Mouse (Mus musculus): ENCODE results near the gene A130010J15Rik. TPM values are rescaled to one million over a fixed set of nuclear protein-coding genes. Genes with fewer than 3 reads are reported as not detected.

A130010J15Rik gene
- polyA plus RNA-seq, 1 experiment = 9.3 TPM

GRCm38 (mm10) chr1:193226114-193226513 is 58.3 kb downstream of the A130010J15Rik start:
- no peak overlapping the region for H3K27ac ChIP-seq (ENCODE audit: insufficient read depth, low read length)
- H3K9me3 ChIP-seq (replicated peaks; ENCODE audit: control insufficient read depth, insufficient read depth, low read length, poor library complexity, severe bottlenecking) = no peaks in the 10 kb centered on the region
- H3K27me3 ChIP-seq (ENCODE audit: control insufficient read depth, insufficient read depth, low read length, poor library complexity, severe bottlenecking) = no peaks in the 10 kb centered on the region
- H3K4me3 ChIP-seq (ENCODE audit: low read depth, low read length) = no peak overlapping the region
- TF ChIP-seq POLR2A (IDR thresholded peaks at IDR 0.05; ENCODE audit: insufficient read depth, low read length) (no peak), CTCF (IDR thresholded peaks at IDR 0.05; ENCODE audit: low read depth, low read length) (no peak), EP300 (IDR thresholded peaks at IDR 0.05; ENCODE audit: insufficient read depth, low read depth, low read length) (no peak)
- no peaks in the 10 kb centered on the region for H3K36me3 ChIP-seq (ENCODE audit: control insufficient read depth, insufficient read depth, low read length, poor library complexity, severe bottlenecking)
- no peak overlapping the region for H3K9ac ChIP-seq (ENCODE audit: low read depth, poor library complexity, severe bottlenecking)
- no peaks in the 10 kb centered on the region for H3K4me1 ChIP-seq (ENCODE audit: control insufficient read depth, insufficient read depth, low read length)

DNA sequence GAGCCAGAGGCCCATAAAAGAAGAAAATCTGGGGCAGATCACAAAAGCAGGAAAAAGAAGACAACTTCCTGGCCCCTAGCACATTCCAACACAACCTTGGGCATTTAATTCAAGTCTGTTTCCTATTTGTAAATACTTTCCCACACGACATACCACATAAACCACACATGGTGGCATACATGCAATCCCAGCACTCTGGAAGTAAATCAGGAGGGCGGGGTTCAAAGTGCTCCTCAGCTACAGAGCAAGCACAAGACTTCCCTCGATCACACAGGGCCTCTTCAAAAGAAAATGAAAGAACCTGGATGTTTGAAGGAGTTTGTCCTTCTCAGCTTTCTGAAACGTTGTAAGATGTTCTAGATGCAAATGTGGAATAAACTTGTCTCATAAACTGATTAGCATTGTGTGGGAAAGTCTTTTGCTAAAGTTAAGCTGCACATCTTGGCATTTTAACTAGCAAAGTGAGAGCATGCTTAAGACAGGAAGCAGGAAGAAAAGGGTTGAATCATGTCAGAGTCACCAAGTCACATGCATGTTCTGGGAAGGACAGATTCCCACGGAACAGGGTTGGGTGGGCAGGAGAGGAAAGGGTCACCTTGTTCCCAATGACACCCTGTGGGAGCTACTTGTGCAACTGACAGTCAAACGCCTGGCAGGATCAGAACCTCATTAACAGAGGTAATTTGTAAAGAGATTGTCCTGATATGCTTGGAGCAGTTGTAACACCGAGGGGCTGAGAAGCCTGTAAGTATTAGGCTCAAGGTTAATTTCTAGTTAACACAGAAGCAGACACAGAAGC is 59.1 kb downstream of the A130010J15Rik start:
- TF ChIP-seq CTCF (IDR thresholded peaks at IDR 0.05; ENCODE audit: low read depth, low read length) (no peak), EP300 (IDR thresholded peaks at IDR 0.05; ENCODE audit: insufficient read depth, low read depth, low read length) (no peak), POLR2A (IDR thresholded peaks at IDR 0.05; ENCODE audit: insufficient read depth, low read length) (no peak)
- Histone ChIP-seq H3K9me3 (replicated peaks; ENCODE audit: control insufficient read depth, insufficient read depth, low read length, poor library complexity, severe bottlenecking) (no peaks in the 10 kb centered on the region), H3K27ac (ENCODE audit: insufficient read depth, low read length) (no peak overlapping the region), H3K27me3 (ENCODE audit: control insufficient read depth, insufficient read depth, low read length, poor library complexity, severe bottlenecking) (no peaks in the 10 kb centered on the region), H3K4me1 (ENCODE audit: control insufficient read depth, insufficient read depth, low read length) (no peaks in the 10 kb centered on the region), H3K36me3 (ENCODE audit: control insufficient read depth, insufficient read depth, low read length, poor library complexity, severe bottlenecking) (no peaks in the 10 kb centered on the region), H3K9ac (ENCODE audit: low read depth, poor library complexity, severe bottlenecking) (no peak overlapping the region), H3K4me3 (ENCODE audit: low read depth, low read length) (no peak overlapping the region)

Other genes starting within 250 kb of the A130010J15Rik start
- gene Syt14, start 132.3 kb upstream of the A130010J15Rik start, polyA plus RNA-seq (2011; ENCODE audit: insufficient read depth, insufficient read length, low read depth, missing spikeins) = 12.8 and 14.7 TPM in 2 replicates
- gene Diexf, start 37.8 kb upstream of the A130010J15Rik start, polyA plus RNA-seq (2011; ENCODE audit: insufficient read depth, insufficient read length, low read depth, missing spikeins) = 66.4 and 70.6 TPM in 2 replicates
- gene Irf6, start 14.9 kb upstream of the A130010J15Rik start, polyA plus RNA-seq (2011; ENCODE audit: insufficient read depth, insufficient read length, low read depth, missing spikeins) = 18.1 and 18.6 TPM in 2 replicates
- not detected in 2 replicates for gene Traf3ip3, start 33.7 kb downstream of the A130010J15Rik start, polyA plus RNA-seq (2011; ENCODE audit: insufficient read depth, insufficient read length, low read depth, missing spikeins)
- 6.4 and 6.7 TPM in 2 replicates for gene Lamb3, start 39.7 kb downstream of the A130010J15Rik start, polyA plus RNA-seq (2011; ENCODE audit: insufficient read depth, insufficient read length, low read depth, missing spikeins)
- not detected in 2 replicates for gene Hsd11b1, start 96.0 kb downstream of the A130010J15Rik start, polyA plus RNA-seq (2011; ENCODE audit: insufficient read depth, insufficient read length, low read depth, missing spikeins)
- not detected in 2 replicates for gene G0s2, start 105.2 kb downstream of the A130010J15Rik start, polyA plus RNA-seq (2011; ENCODE audit: insufficient read depth, insufficient read length, low read depth, missing spikeins)
- 0.37 and 0.54 TPM in 2 replicates for gene Camk1g, start 202.3 kb downstream of the A130010J15Rik start, polyA plus RNA-seq (2011; ENCODE audit: insufficient read depth, insufficient read length, low read depth, missing spikeins)